20 mouse cellular contexts compared by ENCODE assay signal in the genomic region with DNA sequence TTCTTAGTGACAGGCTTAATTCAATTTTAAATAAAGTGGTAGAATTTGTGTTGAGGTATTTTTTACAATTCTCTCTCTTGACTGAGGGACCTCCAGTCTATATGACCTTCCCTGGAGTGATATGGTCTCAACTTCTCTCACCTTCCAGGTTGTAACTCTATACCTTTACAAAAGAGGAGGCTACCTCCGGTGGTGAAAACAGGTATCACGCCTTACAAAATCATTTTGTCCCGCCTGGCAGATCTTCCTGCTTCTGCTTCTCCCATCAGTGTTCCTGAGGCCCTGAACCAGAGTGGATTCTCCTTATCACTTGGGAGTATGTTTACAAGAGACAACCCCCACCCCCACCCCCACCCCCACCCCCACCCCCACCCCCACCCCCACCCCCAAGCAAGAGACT. TPM values are rescaled to one million over a fixed set of nuclear protein-coding genes. Genes with fewer than 3 reads are reported as not detected.
A peak's percentile ranks its signal among the peaks of the same experiment; 100 is the strongest.
DNase-seq lines count a peak whose midpoint lies in the region; TF ChIP-seq lines count a peak whose summit lies in the region.
"Had no signal": no experiment of that assay in that cellular context is flagged by ENCODE, and none has a peak within 500 bp of the region (broad histone marks: within the 10 kb centered on the region; RNA-seq: fewer than 3 reads in every experiment).

No protein-coding gene starts in this region.

- TF ChIP-seq CTCF in left cerebral cortex, adult 2 months (IDR thresholded peaks at IDR 0.05) = peak; percentile 14

- H3K27ac ChIP-seq in left cerebral cortex, adult 2 months = no peak overlapping the region
- H3K27ac ChIP-seq: heart, embryonic 13.5 days; limb, embryonic 12.5 days; stomach, embryonic 15.5 days had no signal

- no peak for DNase-seq in left cerebral cortex, adult 2 months (ENCODE audit: extremely low spot score in 1 of 2, low spot score in 2 of 2)
- no peak for DNase-seq in left cerebral cortex, postnatal 14 days (ENCODE audit: low spot score in 2 of 2)
- peak; percentile 41 for DNase-seq in thymus, postnatal 14 days
- no peak for DNase-seq in thymus, postnatal 0 days (ENCODE audit: low spot score)
- DNase-seq in T-cell, adult 2 months (ENCODE audit: low spot score) = peak; percentile 18
- DNase-seq in MN1 (ENCODE audit: low spot score) = no peak
- no peak for DNase-seq in heart, adult 11 months
- DNase-seq: cerebellum, adult 18-20 months; gastrocnemius, postnatal 25 days; kidney, adult 11 months; kidney, postnatal 25 days; lung, adult 2 months; right cerebral cortex, postnatal 4 days had no signal

- intact Hi-C loops in left cerebral cortex, adult 2 months (cut with DNase I) = no loop called here
- intact Hi-C loops in left cerebral cortex, postnatal 14 days (cut with DNase I) = no loop called here

- H3K4me3 ChIP-seq in left cerebral cortex, adult 2 months = no peak overlapping the region
- H3K4me3 ChIP-seq: heart, embryonic 13.5 days; limb, embryonic 12.5 days; myocyte; stomach, embryonic 15.5 days had no signal

RNA-seq across cellular contexts. Expression of a gene that starts 2.9 kb away (rescaled TPM):
- under 1 TPM in 1 of 2 experiments, not detected in 1; 0.41 TPM for total RNA-seq in left cerebral cortex, adult 2 months (2021)
- total RNA-seq in left cerebral cortex, postnatal 14 days (2021) = not detected
- polyA plus RNA-seq in thymus, postnatal 0 days (2015; fragmentation: Nextera tagmentation; extraction: Ambion mirVana) = 0.31 and 0.35 TPM in 2 replicates
- total RNA-seq: gastrocnemius, postnatal 25 days; hematopoietic stem cell, adult 5-6 weeks; layer of hippocampus, postnatal 25 days; megakaryocyte-erythroid progenitor cell, adult 5-6 weeks had no signal
- polyA plus RNA-seq: heart, embryonic 13.5 days; limb, embryonic 12.5 days; lung, adult 2 months; myocyte had no signal

RNA-seq across cellular contexts. Expression of a gene that starts 5.8 kb away (rescaled TPM):
- 10 to 100 TPM; 57.2 to 65.2 TPM for total RNA-seq in left cerebral cortex, adult 2 months (2021)
- 10 to 100 TPM; 38.6 to 45.2 TPM for total RNA-seq in left cerebral cortex, postnatal 14 days (2021)
- polyA plus RNA-seq in thymus, postnatal 0 days (2015; fragmentation: Nextera tagmentation; extraction: Ambion mirVana) = 16.0 and 17.6 TPM in 2 replicates

RNA-seq across cellular contexts. Expression of a gene that starts 29.4 kb away (rescaled TPM):
- 10 to 100 TPM; 30.2 to 30.9 TPM for total RNA-seq in left cerebral cortex, adult 2 months (2021)
- total RNA-seq in left cerebral cortex, postnatal 14 days (2021) = 10 to 100 TPM; 31.8 to 37.1 TPM
- polyA plus RNA-seq in thymus, postnatal 0 days (2015; fragmentation: Nextera tagmentation; extraction: Ambion mirVana) = 190 and 207 TPM in 2 replicates

RNA-seq across cellular contexts. Expression of a gene that starts 49.3 kb away (rescaled TPM):
- total RNA-seq in left cerebral cortex, adult 2 months (2021) = under 1 TPM; 0.32 to 0.33 TPM
- total RNA-seq in left cerebral cortex, postnatal 14 days (2021) = not detected
- not detected in 2 replicates for polyA plus RNA-seq in thymus, postnatal 0 days (2015; fragmentation: Nextera tagmentation; extraction: Ambion mirVana)
- total RNA-seq: gastrocnemius, postnatal 25 days; hematopoietic stem cell, adult 5-6 weeks; layer of hippocampus, postnatal 25 days had no signal
- polyA plus RNA-seq: heart, embryonic 13.5 days; limb, embryonic 12.5 days; lung, adult 2 months; myocyte; stomach, embryonic 15.5 days had no signal

RNA-seq across cellular contexts. Expression of a gene that starts 51.6 kb away (rescaled TPM):
- not detected for total RNA-seq in left cerebral cortex, adult 2 months (2021)
- total RNA-seq in left cerebral cortex, postnatal 14 days (2021) = not detected
- polyA plus RNA-seq in thymus, postnatal 0 days (2015; fragmentation: Nextera tagmentation; extraction: Ambion mirVana) = 0.13 and 0.17 TPM in 2 replicates
- total RNA-seq: gastrocnemius, postnatal 25 days; hematopoietic stem cell, adult 5-6 weeks; layer of hippocampus, postnatal 25 days; megakaryocyte-erythroid progenitor cell, adult 5-6 weeks had no signal
- polyA plus RNA-seq: heart, embryonic 13.5 days; limb, embryonic 12.5 days; lung, adult 2 months; myocyte; stomach, embryonic 15.5 days had no signal

Comparison
In these comparisons a context has a peak if more than half of its experiments do, and no peak if none do; other contexts are left out.
1. DNase-seq: peak in thymus, postnatal 14 days (single experiment) and T-cell, adult 2 months (single experiment); none in left cerebral cortex, adult 2 months (0 of 2), left cerebral cortex, postnatal 14 days (0 of 2), thymus, postnatal 0 days (single experiment), MN1 (single experiment) and heart, adult 11 months (single experiment).